Mouse (Mus musculus) hindbrain, embryonic 13.5 days (tissue): ENCODE results near the gene Map3k14. TPM values are rescaled to one million over a fixed set of nuclear protein-coding genes. Genes with fewer than 3 reads are reported as not detected.

Experiments
- ATAC-seq: fragments of 200-750 bp; cut with Nextera tagmentation; 2 replicates; pipeline ENCODE4 v1.8.0; 2017; ENCODE audit warnings: moderate TSS enrichment; ENCODE audit not compliant: low FRiP score
- H3K27ac ChIP-seq: fragments of 300-500 bp; sonication (generic); 2 replicates; pipeline ENCODE4 v1.5.1; 2015; ENCODE audit warnings: inconsistent platforms, mild to moderate bottlenecking, moderate library complexity
- H3K27me3 ChIP-seq: fragments of 300-500 bp; sonication (generic); 2 replicates; pipeline ENCODE4 v1.6.1; 2015; ENCODE audit warnings: mild to moderate bottlenecking, inconsistent platforms
- H3K36me3 ChIP-seq: fragments of 300-500 bp; sonication (generic); 2 replicates; pipeline ENCODE4 v1.6.1; 2015; ENCODE audit warnings: mild to moderate bottlenecking, inconsistent platforms
- H3K4me1 ChIP-seq: fragments of 300-500 bp; sonication (generic); replicated peaks from 2 replicates; pipeline ENCODE4 v1.6.1; 2015; ENCODE audit warnings: inconsistent platforms
- H3K4me2 ChIP-seq: fragments of 300-500 bp; sonication (generic); 2 replicates; pipeline ENCODE4 v1.6.1; 2015; ENCODE audit warnings: inconsistent platforms, mild to moderate bottlenecking, moderate library complexity
- H3K4me3 ChIP-seq: fragments of 300-500 bp; sonication (generic); 2 replicates; pipeline ENCODE4 v1.5.1; 2015; ENCODE audit warnings: mild to moderate bottlenecking, inconsistent platforms
- H3K9ac ChIP-seq: fragments of 300-500 bp; sonication (generic); 2 replicates; pipeline ENCODE4 v1.6.1; 2015; ENCODE audit warnings: mild to moderate bottlenecking, inconsistent platforms
- H3K9me3 ChIP-seq: fragments of 300-500 bp; sonication (generic); 2 replicates; pipeline ENCODE4 v1.6.1; 2016; ENCODE audit warnings: inconsistent platforms
- WGBS: fragments of 180-500 bp; shearing (Covaris S2); methylation state at CpG from one replicate; pipeline ENCODE4 v1.1.7; 2015; 5-methylcytosine and 5-hydroxymethylcytosine counted together
- polyA plus RNA-seq: library from polyadenylated mRNA; unstranded; fragments of >200 nt; fragmentation: Nextera tagmentation; extraction: Ambion mirVana; gene quantifications from 2 replicates; pipeline ENCODE4 v1.2.1, GENCODE M21; 2015

The Map3k14 gene
- polyA plus RNA-seq, 1 experiment from 2014 or later, result 3.2 TPM

DNA sequence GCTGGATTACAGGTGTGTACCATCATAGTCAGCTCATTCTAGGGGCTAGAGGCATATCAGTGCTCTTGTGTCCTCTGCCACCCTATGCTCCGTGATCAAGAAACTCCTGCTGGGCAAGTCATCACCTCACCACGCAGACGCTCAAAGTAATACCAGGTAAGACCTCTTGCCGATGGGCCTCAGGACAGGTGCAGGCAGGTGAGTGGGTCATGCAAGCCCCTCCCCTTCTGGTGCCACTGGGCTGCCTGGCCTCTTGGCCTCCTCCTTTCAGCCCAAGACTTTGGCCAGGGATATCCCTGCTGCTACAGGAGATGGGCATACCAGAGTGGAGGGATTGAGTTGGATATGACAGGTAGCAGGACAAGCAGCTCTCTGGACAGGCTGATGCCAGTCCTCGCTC is 48.0 kb downstream of the Map3k14 start:
- Histone ChIP-seq H3K27me3 (peaks cover 12% of the 10 kb centered on the region), H3K27ac (no peak overlapping the region), H3K4me2 (no peak overlapping the region), H3K9ac (no peak overlapping the region), H3K4me1 (peaks cover 13% of the 10 kb centered on the region), H3K9me3 (no peaks in the 10 kb centered on the region), H3K4me3 (no peak overlapping the region), H3K36me3 (peaks cover 32% of the 10 kb centered on the region)
- ATAC-seq, result no peak
- WGBS, result 90% methylated on average over 5 of the region's 5 CpGs

DNA sequence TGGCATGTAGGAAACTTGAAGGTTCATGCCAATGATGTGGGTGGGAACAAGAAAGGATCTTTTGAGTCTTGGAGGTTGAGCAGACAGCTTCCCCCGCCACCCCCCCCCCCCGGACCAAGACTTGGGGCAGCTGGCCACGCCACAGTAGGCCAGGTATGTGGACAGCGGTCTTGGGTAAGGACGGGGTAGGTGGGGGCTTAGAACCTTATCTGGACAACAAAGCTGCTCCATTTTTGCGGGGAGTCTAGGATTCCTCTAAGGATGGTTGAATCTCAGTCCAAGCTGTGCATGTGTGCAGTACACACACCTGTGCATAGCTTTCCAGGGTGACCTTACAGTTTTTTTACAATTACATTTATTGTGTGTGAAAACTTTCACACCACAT is 48.8 kb downstream of the Map3k14 start:
- H3K4me1 ChIP-seq, result peaks cover 11% of the 10 kb centered on the region
- H3K9me3 ChIP-seq, result no peaks in the 10 kb centered on the region
- H3K36me3 ChIP-seq, result peaks cover 24% of the 10 kb centered on the region
- H3K27me3 ChIP-seq, result peaks cover 12% of the 10 kb centered on the region
- H3K27ac ChIP-seq, result peak overlapping the region; percentile 82
- 18% methylated on average over 6 of the region's 6 CpGs for WGBS
- peak overlapping the region; percentile 55 for H3K4me3 ChIP-seq
- H3K9ac ChIP-seq, result peak overlapping the region; percentile 81
- peak; percentile 25 for ATAC-seq
- peak overlapping the region; percentile 96 for H3K4me2 ChIP-seq

DNA sequence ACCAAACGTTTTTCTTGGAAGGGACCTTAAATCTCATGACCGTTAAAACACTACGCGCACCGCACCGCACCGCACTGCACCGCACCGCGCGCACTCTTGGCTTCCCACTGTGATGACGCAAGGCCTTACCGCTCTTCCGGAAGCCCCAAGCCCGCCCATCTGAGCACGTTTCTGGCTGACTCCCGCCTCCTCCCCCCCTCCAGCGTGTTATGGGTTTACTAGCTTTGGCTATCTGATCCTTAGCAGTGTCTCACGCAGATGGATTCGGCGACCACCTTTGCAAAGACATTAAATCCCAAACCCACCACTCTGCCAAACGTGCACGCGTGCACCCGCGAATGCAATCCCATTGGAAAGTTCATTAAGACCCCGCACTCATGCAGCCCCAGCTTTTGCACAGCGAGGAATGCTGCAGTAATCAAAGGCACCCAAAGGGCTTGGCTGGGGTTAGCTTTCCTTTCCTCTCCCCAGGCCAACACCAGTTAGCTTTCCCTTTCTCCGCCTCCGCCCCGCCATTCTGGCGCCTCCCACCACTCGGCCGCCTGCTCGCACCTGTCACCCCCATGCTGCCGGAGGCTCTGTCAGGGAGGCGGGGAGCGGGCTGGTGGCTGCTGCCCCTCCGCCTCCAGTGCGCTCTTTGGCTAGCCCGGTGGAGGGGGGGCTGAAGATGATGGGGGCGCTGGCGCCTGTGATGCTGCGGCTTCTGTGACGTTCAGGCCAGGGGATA is 49.3 kb downstream of the Map3k14 start, which contains the start of gene Spata32:
Gene Spata32, minus strand, starts transcription at position 643 of the 727 bp plus-strand sequence.
- H3K36me3 ChIP-seq, result peaks cover 23% of the 10 kb centered on the region
- peaks cover 12% of the 10 kb centered on the region for H3K27me3 ChIP-seq
- peak within 1 kb of the TSS; percentile 55 for H3K4me3 ChIP-seq
- under 1% methylated on average over 45 of the region's 45 CpGs for WGBS
- H3K9ac ChIP-seq, result peak within 1 kb of the TSS; percentile 81
- peak; percentile 88 for ATAC-seq
- H3K27ac ChIP-seq, result peak within 1 kb of the TSS; percentile 82
- peaks cover 11% of the 10 kb centered on the region for H3K4me1 ChIP-seq
- H3K9me3 ChIP-seq, result no peaks in the 10 kb centered on the region
- peak within 1 kb of the TSS; percentile 96 for H3K4me2 ChIP-seq

DNA sequence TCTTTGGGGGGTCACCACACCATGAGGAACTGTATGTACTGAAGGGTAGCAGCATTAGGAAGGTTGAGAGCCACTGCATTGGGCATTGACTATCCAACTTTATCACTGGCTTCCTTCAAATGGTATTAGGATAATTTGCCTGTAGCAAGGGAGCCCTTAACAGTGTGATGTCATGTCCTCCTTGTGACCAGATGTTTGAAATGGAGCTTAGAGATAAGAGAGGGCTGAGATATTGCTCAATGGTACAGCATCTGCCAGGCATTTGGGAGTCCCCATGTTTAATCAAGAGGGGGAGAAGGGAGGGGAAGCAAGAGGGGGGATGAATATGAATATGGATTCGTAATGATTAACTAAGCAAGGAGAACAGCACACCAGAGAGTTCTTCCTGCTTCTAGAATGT is 51.9 kb downstream of the Map3k14 start:
- 75% methylated on average over 1 of the region's 1 CpGs for WGBS
- H3K36me3 ChIP-seq, result peaks cover 5% of the 10 kb centered on the region
- no peak overlapping the region for H3K9ac ChIP-seq
- no peak overlapping the region for H3K4me2 ChIP-seq
- no peak for ATAC-seq
- H3K4me1 ChIP-seq, result peaks cover 11% of the 10 kb centered on the region
- peaks cover 12% of the 10 kb centered on the region for H3K27me3 ChIP-seq
- H3K27ac ChIP-seq, result no peak overlapping the region
- H3K4me3 ChIP-seq, result no peak overlapping the region
- no peaks in the 10 kb centered on the region for H3K9me3 ChIP-seq

DNA sequence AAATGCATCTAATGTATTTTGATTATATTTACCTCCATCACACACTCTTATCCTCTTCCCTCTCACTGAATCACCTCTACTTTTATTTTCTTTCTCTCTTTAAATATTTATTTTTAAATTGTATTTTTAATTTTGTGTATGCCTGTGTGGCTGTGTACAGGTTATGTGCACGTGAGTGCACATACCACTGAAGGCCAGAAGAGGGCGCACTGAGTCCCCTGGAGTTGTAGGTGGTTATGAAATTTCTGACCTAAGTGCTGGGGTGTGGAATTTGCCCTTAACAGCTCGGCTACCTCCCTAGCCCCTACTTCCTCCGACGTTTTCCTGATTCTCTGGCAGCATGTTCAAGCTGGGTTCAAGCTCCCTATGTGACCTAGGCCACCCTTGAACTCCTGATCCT is 53.6 kb downstream of the Map3k14 start:
- Histone ChIP-seq H3K9ac (no peak overlapping the region), H3K4me3 (no peak overlapping the region), H3K27me3 (peaks cover 9% of the 10 kb centered on the region), H3K27ac (no peak overlapping the region), H3K4me2 (no peak overlapping the region), H3K9me3 (no peaks in the 10 kb centered on the region), H3K4me1 (peaks cover 11% of the 10 kb centered on the region), H3K36me3 (no peaks in the 10 kb centered on the region)
- WGBS, result 82% methylated on average over 5 of the region's 5 CpGs
- ATAC-seq, result no peak

DNA sequence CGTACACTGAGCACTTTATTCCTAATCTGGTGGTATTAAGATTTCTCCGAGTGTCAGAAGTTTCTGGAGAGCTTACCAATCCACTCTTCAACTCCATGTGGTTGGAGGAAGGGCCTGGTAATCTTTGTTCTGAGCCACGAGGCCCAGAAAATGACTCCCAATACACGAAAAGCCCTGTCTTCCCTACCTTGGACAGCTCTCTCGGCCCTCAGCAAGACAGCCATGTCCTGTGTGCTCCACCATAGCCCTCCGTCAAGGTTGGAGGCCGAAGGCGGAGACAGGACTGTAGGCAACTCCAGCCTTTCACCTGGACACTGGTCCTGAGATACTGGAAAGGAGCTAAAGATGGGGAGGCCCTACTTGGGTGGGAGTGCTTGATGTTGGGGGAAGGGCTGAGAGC is 57.0 kb downstream of the Map3k14 start:
- no peak overlapping the region for H3K4me2 ChIP-seq
- 81% methylated on average over 8 of the region's 8 CpGs for WGBS
- H3K36me3 ChIP-seq, result no peaks in the 10 kb centered on the region
- H3K4me1 ChIP-seq, result no peaks in the 10 kb centered on the region
- no peak overlapping the region for H3K9ac ChIP-seq
- H3K4me3 ChIP-seq, result no peak overlapping the region
- ATAC-seq, result no peak
- no peaks in the 10 kb centered on the region for H3K27me3 ChIP-seq
- H3K9me3 ChIP-seq, result no peaks in the 10 kb centered on the region
- H3K27ac ChIP-seq, result no peak overlapping the region

DNA sequence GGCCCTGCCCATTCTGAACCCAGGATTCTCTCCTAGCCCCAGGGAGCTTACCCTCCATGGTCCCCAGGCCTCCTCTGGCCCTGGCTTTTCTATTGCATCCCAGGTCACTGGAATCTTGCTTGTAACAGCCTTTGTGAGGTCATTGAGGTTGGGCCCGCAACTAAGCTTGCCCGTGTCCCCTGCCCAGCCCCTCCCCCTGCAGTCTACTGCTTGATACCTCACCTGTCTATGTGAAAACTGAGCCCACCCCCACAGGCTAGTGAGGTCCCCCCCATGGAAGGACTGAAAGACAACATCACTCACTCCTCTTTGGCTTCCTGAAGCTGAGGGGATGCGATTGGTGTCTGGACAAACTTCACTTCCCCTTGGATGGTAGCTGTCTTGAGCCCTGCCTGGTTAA is 58.8 kb downstream of the Map3k14 start, which contains the start of gene 1700023F06Rik:
Gene 1700023F06Rik, minus strand, starts transcription at position 101 of the 400 bp plus-strand sequence.
- H3K4me3 ChIP-seq, result no peak within 1 kb of the TSS
- no peak within 1 kb of the TSS for H3K27ac ChIP-seq
- no peak within 1 kb of the TSS for H3K9ac ChIP-seq
- H3K27me3 ChIP-seq, result no peaks in the 10 kb centered on the region
- ATAC-seq, result no peak
- no peaks in the 10 kb centered on the region for H3K36me3 ChIP-seq
- no peak within 1 kb of the TSS for H3K4me2 ChIP-seq
- 92% methylated on average over 3 of the region's 3 CpGs for WGBS
- no peaks in the 10 kb centered on the region for H3K4me1 ChIP-seq
- H3K9me3 ChIP-seq, result no peaks in the 10 kb centered on the region

DNA sequence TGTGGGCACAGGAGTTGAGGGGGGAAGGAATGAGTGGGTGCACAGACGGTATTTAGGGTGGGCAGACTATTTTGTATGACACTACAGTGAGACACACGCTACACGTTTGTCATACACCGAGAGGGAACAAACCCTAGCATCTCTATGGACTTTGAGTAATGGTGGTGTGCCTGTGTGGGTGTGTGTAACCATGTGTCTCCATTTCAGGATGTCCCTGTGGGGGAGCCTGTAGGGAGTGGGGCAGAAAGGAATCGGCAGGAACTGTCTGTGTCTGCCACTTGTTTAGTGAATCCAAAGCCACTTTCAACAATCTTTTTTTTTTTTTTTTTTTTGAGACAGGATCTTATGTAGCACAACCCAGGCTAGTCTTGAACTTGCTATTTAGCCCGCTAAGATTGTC is 61.1 kb downstream of the Map3k14 start:
- no peak for ATAC-seq
- H3K27me3 ChIP-seq, result peaks cover 9% of the 10 kb centered on the region

DNA sequence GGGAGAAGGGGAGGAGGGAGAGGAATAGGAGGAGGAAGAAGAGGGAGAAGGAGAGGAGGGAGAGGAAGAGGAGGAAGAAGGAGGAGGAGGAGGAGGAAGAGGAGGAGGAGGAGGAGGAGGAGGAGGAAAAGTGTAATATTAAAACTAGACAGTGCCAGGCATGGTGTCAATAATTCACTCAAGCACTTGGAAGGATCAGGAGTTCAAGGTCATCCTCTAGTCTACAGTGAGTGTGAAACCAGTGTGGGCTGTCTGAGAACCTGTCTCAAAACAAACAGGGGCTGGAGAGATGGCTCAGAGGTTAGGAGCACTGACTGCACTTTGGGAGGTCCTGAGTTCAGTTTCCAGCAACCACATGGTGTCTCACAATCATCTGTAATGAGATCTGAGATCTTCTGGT is 64.9 kb downstream of the Map3k14 start:
- Histone ChIP-seq H3K9me3 (no peaks in the 10 kb centered on the region), H3K27me3 (peaks cover 47% of the 10 kb centered on the region), H3K4me2 (no peak overlapping the region), H3K9ac (no peak overlapping the region), H3K4me1 (peaks cover 28% of the 10 kb centered on the region), H3K36me3 (no peaks in the 10 kb centered on the region; the same call in 1 of the 2 replicates), H3K4me3 (no peak overlapping the region), H3K27ac (no peak overlapping the region)
- ATAC-seq, result no peak

More for the DNA sequence above, 61.1 kb downstream of the Map3k14 start:
- no peak overlapping the region for H3K27ac ChIP-seq
- no peaks in the 10 kb centered on the region for H3K36me3 ChIP-seq
- no peak overlapping the region for H3K9ac ChIP-seq
- 89% methylated on average over 6 of the region's 6 CpGs for WGBS
- H3K4me1 ChIP-seq, result peaks cover 7% of the 10 kb centered on the region
- no peak overlapping the region for H3K4me2 ChIP-seq
- no peak overlapping the region for H3K4me3 ChIP-seq
- H3K9me3 ChIP-seq, result no peaks in the 10 kb centered on the region

DNA sequence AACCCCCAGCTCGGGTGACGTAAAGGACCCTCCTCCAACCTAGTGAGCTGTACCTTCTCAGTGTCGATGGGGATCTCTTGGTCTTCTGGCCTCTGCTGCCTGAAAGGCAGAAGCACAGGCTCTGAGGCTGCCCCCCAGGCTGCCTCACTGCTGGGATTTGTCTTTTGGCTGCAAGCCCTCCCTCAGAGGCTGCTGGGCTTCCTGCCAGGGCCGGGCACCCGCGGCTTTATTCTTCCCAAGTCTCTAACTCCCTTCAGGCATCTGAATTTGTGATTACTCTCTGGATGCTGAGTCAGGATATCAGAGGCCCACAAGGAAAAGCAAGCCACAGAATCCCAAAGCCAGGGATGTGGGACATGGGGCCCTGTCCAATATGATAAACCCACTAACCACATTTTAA is 65.6 kb downstream of the Map3k14 start:
- peak; percentile 33; the same call in 1 of the 2 replicates for ATAC-seq
- no peak overlapping the region for H3K4me2 ChIP-seq
- H3K27me3 ChIP-seq, result peaks cover 54% of the 10 kb centered on the region
- peaks cover 4% of the 10 kb centered on the region; the same call in 1 of the 2 replicates for H3K36me3 ChIP-seq
- 26% methylated on average over 6 of the region's 6 CpGs for WGBS
- H3K4me1 ChIP-seq, result peaks cover 28% of the 10 kb centered on the region
- peak overlapping the region; percentile 53; the same call in 1 of the 2 replicates for H3K9ac ChIP-seq
- no peak overlapping the region for H3K4me3 ChIP-seq
- peak overlapping the region; percentile 26; the same call in 1 of the 2 replicates for H3K27ac ChIP-seq
- no peaks in the 10 kb centered on the region for H3K9me3 ChIP-seq

DNA sequence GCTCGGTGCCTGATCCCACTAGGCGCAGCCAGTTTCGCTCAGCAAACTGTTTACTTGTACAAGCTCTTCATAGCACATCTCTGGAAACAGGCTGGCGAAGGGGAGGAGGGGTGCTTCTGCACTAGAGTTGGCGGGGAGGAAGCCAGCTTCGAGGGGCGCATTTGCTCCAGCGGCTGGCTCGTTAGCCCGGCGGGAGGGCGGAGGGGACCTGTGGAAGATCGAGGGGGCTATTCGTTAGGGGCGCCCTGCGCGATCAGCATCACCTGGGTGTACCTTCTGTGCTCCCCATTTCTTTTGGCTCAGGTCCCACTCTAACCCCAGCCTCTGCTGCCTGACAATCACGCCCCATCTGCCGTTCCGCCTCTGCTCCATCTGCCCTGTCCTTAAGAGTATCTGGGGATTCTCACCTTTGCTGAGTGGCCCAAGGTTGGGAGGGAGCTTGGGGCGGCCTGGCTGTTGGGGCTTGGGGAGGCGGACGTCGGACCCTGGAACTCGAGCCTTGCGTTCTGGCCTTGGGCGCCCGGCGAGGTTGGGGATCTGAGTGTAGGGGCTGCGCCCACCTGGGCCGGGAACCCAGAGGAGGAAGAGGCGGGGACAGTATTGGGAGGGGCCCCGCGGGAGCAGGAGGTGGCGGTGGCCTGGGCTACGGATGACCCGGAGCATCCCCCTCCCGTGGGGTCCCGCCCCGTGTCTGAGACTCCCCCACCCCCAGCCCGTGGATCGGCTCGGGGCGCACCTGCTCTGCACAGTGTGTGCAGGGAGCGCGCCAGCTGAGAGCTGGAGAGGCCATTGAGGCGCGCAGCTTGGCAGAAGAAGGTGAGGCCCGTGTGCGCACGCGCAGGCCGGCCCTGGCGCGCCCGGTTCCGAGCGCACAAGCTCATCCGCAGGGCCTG is 68.1 kb downstream of the Map3k14 start:
- Histone ChIP-seq H3K27ac (no peak overlapping the region; the same call in 1 of the 2 replicates), H3K27me3 (peaks cover 79% of the 10 kb centered on the region), H3K36me3 (peaks cover 16% of the 10 kb centered on the region)

DNA sequence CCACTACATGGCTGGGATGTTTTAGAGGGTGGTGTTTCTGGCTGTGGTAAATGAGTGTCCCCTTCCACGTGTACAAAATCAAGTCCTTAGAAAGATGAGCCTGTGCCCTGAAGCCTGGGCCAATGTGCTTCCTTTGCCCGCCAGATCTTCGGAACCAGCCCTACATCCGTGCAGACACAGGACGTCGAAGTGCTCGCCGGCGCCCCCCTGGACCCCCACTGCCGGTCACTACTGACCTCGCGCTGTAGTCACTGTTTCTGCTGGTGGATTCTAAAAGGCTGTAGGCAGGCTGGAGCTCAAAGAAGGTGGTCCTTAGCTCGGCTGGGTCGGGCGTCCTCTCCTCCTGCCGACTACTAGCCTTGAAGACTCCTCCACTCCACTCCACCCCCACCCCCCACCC is 68.9 kb downstream of the Map3k14 start:
- no peaks in the 10 kb centered on the region for H3K9me3 ChIP-seq
- peak overlapping the region; percentile 55 for H3K4me3 ChIP-seq
- ATAC-seq, result no peak
- 4% methylated on average over 15 of the region's 16 CpGs for WGBS
- H3K9ac ChIP-seq, result no peak overlapping the region
- no peak overlapping the region for H3K27ac ChIP-seq
- H3K27me3 ChIP-seq, result peaks cover 87% of the 10 kb centered on the region
- H3K36me3 ChIP-seq, result peaks cover 16% of the 10 kb centered on the region
- H3K4me2 ChIP-seq, result peak overlapping the region; percentile 86
- peaks cover 30% of the 10 kb centered on the region for H3K4me1 ChIP-seq

More for the DNA sequence above, 68.1 kb downstream of the Map3k14 start:
- peak overlapping the region; percentile 86 for H3K4me2 ChIP-seq
- no peaks in the 10 kb centered on the region for H3K9me3 ChIP-seq
- peak overlapping the region; percentile 82 for H3K9ac ChIP-seq
- 2% methylated on average over 59 of the region's 59 CpGs for WGBS
- H3K4me1 ChIP-seq, result peaks cover 28% of the 10 kb centered on the region
- peak; percentile 72 for ATAC-seq
- peak overlapping the region; percentile 55 for H3K4me3 ChIP-seq
